Mouse (Mus musculus) CD4-positive, CD25-positive, alpha-beta regulatory T cell, adult 2 months (primary cell): ENCODE data around the gene Zcchc14.

Experiments used
- DNase-seq: peaks from one replicate; pipeline ENCODE4 v3.0.0-alpha.2; 2012; ENCODE audit warnings: low read depth, low spot score

The Zcchc14 gene

DNA sequence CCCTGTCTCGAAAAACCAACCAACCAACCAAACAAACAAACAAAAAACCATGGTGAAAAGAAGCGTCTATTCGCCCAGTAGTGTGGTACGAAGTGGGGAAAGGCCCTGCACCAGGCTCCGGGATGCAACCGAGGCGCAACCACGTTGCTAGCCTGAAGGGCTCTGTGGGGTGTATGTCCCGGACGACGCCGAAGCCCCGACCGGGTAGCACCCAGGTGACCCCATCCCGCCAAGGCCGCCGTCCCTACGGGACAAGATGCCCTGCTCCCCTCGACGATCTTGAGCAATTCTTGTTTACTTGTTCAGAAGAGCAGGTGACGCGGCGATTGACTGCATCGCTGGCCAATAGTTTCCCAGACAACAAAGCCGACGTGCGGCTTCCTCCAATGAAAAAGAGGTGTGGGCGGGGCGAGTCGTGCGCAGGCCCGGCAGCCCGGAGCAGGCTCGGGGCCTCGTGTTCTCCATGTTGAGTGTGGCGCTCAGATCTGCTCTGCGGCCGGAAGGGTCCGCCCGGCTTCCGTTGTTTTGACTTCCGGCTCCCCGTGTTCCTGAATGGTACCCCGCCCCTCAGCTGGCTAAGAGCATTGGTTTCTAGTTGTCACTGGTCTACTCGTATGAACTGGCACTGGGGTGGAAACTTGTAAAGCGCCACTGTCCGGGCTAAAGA, 67.4 kb downstream of the Zcchc14 start:
- peak; percentile 100 for DNase-seq

DNA sequence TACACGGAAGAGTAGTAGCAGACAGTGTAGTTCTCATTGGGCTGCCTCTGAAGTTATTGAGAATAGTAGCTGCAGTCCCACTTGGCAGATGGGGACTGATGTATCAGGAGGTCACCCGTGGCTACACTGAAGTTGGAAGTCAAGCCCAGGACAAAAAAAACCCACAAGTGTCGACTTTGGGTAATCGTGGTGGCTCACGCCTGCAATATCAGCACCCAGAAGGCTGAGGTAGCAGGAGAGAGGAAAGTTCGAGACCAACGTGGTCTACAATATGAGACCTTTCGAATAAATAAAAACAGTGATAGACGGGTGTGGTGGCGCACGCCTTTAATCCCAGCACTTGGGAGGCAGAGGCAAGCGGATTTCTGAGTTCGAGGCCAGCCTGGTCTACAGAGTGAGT, 68.0 kb downstream of the Zcchc14 start:
- no peak for DNase-seq

DNA sequence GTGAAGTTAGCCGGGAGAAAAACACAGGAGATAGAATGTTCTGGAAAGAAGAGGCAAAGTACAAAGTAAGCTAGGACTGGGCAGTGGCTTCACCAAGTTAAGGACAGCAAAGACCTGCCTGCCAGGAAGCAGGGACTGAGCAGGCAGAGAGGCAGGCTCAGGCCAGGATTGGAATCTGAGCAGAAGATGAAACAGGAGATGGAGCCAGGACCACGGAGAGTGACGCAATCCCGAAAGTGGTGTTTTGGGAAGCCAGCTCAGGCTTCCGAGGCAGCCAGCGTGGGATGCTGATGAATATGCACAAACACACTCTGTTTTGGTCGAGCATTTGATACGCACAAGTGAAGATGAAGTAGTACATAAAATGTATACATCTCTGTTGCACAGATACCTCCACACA, 69.0 kb downstream of the Zcchc14 start:
- DNase-seq: no peak

DNA sequence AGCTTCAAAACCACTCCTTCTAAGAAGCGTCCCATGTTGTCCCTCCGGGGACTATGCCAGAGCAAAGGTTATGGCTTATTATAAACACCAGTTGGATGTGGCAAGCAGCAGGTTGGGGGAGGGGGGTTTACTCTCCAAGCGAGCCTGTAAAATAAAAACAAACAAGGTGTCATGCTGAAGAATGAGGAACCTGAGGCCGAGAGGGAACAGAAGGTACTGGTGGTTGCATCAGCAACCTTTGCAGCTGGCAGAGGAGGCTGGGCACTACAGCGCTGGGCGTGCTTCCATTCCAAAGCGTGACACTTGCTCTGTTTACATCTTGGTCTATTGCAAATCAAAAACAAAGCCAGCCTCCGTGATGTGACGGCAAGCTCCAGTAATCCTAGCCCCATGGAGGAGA, 72.2 kb downstream of the Zcchc14 start:
- DNase-seq: no peak

DNA sequence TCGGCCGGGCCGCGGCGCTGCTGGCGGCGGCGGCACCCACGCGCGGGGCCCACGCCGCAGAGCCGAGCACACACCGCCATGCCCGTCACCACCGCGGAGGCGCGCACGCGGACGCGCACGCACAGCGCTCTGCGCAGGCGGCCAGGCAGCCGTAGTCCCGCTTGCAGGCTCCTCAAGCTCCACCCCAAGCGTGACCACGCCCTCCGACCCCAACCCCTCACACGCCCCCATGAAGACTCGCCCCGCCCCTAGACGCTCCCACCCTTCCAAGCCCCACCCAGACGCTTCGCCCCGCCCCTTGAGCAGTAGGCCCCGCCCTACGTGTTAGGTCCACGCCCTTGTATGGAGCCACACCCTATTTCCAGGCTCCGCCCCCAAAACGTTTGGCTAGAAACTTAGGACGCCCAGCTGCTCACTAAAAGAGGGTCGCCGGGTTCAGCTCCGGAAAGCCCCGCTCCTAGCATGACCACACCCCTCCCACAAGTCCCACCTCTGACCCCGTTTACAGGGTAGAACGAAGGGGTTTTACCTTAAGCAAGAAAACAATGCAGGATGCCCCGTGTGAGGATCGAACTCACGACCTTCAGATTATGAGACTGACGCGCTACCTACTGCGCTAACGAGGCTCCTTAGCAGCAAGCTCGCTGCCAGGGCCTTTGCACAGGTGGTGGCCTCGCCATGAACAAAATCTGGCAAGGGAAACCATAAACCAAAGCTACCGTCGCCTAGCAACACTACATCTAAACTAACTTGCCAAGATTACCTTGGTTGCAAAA, 73.8 kb downstream of the Zcchc14 start, which contains the start of gene Fbxo31:
TSS of gene Fbxo31 (minus strand) at position 131 of the 776 bp plus-strand sequence.
- DNase-seq: peak; percentile 97

DNA sequence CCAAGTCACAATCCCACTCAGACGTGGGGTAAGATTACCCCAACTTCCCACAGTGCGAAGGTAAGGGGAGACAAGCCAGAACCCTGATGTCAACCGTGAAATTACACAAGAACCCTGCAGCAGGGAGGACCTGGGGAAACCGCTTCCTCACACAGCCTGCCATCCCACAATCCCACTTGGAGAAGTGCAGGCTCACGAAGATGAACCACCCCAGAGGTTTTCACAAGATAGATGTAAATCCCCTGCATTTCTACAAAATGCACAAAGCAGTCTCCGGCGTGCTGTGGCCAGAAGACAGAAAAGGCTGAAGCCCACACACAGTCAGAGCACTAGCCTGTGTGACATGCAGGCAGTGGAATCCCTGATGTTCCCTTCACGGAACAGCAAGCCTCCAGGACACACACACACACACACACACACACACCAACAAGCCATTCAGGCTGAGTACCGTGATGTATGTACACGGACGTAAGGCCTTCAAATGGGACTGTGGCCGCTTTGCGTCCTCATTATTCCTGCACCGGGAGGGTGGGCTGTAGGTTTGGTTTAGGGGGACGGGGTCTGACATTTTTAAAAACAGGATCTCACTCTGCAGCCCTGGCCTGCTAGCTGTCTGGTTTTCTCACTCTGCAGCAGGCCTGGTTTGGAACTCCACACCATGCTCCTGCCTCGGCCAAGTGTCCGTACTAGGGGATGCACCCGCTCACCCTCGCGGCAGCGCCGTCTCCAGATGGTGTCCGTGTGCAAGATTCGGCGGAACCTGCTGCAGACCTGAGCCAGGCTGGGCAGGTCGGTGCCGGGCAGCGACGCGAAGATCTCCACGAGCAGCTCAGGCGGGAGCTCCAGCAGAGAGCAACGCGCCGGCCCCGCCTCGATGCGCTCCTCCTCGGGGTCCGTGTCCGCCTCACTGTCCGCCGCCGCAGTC, 74.7 kb downstream of the Zcchc14 start:
- DNase-seq: peak; percentile 42

DNA sequence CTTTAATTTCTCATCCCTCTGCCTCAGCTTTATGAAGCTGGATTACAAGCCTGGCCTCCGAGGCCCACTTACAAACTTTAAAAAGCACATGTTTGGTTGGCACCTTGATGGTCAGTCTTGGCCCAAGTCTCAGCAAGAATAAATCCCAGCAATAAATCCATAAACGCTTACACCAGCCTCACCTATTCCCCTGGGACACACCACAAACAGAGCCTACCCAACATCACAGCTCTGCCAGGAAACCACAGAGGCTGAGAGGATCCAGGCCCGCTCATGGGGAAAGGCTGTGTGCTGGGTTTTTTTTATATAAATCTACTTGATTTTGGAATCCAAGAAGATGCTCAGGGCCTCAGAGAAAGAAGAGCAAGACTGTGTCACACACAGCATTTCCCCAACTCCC, 77.0 kb downstream of the Zcchc14 start:
- DNase-seq: no peak

DNA sequence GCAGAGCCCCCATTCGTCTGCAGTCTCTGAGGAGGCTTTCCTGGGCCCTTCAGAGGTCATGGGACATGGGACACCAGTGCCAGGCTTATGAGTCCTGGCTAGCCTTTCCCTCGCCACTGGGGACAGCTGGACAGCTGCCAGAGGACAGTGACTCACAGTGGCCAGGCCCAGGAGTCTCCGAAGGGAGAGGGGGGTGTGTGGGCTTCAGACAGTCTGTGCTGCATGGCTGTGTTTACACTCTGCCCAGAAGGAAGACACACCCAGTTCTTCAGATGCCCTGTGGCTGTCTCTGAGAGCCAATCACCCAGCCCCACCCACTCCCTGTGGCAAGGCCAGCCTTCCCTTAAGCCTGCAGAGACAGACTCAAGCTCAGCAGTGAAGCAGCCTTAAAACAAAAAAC, 79.4 kb downstream of the Zcchc14 start:
- no peak for DNase-seq

DNA sequence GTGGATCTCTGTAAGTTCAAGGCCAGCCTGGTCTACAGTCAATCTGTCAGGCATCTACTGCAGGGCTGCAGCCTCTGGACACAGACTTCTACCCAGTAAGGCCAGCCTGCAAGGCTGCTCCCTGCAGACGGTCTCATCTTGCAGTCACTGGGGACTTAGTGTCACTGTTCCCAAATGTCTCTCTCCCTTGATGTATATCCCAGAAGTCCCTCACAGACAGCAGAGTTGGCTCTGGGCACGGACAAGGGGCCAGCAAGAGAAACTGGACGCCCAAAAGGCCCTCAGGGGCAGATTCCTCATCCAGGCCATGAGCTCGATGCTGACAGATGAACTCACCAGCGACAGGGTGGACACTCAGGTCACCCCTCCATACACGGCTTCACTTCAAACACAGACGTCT, 80.6 kb downstream of the Zcchc14 start:
- DNase-seq: no peak

DNA sequence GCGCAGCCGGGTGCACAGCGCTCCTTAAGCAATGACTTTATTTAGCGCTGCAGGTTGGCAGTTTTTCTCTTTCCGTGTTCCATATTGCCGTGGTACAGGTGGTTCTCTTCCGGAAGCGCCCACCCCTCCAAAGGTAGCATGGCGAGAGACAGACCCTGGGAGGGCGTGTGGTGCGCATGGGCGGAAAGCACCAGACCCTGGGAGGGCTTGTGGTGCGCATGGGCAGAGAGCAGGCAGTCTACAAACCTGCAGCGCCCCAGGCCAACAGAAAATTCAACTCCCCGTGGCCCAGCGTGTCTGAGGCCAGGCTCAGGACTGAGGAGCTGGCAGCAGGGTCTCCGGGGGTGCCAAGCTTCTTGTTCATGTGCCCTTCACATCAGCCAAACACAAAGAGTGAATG, 81.9 kb downstream of the Zcchc14 start:
- DNase-seq: no peak

DNA sequence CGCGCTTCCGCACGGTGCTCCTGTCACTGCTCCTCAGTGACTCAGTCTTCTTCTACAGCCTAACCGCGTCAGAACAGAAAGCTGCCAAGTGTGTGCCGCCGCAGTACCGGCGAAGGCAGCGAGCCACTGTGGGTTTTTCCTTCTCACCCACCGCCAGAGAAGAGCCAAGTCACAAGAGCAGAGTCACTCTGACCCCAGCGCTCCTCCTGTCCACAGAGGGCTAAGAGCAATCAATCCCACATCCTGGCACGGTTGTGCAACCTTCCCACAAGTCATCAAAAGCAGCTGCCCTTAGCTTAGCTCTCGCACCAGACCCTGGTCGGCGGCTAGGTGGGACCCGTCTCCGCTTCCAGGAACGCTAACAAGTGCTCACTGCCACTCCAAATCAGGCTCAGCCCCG, 82.4 kb downstream of the Zcchc14 start:
- no peak for DNase-seq

DNA sequence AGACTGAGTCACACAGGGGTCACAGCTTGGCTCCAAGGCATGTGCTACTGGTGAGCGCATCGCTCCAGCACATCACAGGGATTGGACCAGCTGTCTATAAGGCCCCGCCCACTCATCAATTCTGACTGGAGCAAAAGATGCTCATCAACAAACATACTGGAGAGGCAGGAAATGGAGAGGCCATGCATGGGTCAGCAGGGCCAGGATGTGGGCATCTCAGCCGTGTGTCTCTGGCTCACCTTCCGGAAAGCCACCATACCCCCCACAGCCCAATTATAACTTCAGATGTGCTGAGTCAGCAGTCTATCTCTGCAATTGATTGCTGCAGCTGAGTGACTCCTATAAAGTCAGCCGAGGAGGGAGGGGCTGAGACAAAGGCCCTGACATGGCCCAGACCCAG, 84.4 kb downstream of the Zcchc14 start:
- DNase-seq: peak; percentile 12

DNA sequence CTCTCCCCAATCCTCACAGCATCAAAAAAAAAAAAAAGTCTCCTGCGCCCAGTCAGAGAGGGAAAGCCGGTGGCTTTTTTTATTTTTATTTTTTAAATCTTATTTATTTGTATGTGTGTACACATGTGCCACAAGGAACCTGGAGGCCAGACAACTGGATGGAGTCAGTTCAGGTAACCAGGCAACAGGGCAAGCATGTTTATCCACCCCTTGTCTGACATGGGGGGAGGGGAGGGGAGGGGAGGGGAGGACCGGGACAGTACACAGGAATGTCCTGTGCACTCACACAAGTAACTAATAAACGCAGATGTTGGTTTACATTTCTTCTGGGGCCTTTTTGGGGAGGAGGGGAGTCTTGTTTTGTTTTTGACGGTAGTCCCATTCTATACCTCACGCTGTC, 89.0 kb downstream of the Zcchc14 start:
- no peak for DNase-seq

DNA sequence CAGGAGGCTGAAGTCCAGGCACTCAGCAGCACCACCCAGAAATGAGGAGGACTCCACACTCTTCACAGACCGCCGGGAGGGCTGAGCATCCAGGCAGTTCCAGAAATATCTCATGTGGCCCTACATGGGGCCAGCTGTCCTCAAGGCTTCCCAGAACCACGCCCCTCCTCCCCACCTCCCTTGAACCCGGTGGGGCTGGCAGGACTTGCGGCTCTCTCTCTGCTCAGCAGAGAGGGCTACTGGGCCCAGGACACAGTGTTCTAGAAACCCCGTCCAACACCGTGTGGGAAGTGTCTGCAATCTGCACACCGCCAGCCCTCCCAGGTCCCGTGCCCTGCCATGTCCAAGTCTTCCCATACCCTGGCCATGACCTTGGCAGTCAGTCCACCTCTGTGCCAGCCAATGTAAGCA, 89.8 kb downstream of the Zcchc14 start:
- no peak for DNase-seq

DNA sequence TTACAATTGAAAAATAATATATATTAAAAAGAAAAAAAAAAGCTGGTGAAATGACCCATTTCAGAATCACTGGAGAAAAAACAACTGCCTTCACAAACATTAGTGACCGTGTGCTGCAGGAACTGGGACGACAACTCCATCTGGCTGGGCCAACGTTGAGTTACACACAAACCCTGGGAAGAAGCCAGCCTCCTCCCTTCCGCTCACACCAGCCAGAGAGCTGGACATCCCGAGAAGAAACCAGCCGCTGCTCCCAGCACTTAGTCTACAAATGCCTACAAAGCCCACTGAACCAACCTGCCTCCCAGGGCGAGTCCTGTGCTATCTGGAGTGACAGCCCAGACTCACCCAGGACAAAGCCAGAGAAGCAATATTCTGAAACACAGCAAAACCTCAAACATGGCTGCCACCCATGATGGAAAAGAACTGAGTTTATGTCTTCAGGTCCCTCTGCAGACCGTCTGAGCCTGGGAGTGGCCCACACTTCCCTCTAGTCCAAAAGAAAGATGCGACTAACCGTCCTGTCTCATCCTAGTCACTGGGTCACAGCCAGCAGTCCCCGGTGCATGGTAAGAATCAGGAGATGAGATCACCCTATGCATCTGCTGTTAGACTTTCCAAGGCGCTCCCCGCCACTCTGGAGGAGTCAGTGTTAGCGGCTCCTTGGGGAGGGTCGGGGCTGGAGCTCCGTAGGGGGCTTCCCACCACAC, 90.9 kb downstream of the Zcchc14 start:
- DNase-seq: no peak

DNA sequence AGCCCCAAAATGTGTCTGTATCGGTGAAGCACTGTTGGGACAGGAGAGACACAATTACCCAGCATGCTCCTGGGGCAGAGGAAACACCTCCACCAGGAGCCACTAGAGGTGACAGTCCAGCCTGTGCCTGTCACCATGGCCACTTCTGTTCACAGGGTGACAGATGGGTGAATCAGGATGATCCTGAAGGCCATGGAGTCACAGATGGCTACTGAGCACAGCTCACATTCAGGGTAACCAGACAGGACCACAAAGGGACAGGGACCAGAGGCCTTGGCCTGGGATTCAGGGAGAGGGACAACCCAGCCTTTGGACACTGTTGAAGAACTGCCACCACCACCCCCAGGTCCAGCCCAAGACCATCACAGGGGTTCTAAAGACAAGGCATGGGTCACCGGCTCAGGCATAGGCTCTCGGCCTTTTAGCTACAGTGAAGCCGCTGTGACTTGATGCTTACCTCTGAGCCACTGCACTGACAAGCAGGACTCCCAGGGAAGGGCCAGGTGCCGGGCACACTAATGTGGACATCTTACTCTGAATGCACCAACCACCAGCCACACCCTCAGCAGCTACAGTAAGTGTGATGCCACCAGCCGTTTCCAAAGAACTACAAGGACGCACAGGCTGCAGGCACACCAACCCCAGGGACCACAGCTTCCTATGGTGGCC, 92.1 kb downstream of the Zcchc14 start:
- DNase-seq: no peak

DNA sequence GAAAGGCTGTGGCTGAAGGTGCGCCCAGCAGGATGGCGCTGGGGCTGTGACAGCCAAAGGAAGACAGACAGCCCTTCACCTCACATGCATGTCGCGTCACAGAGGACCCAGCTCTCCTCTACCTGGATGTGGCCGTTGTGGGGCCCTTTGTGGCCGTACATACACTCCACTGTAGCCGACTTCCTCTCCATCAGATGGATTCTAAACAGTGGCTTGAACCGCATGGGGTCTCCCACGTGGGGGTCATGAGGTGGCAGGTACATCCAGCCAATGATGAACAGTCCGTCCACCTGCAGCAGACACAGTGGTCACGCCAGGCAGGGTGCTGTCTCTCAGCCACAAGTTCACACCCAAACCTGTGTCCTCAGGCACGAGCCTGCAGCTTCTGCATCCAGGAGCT, 92.9 kb downstream of the Zcchc14 start:
- DNase-seq: no peak

DNA sequence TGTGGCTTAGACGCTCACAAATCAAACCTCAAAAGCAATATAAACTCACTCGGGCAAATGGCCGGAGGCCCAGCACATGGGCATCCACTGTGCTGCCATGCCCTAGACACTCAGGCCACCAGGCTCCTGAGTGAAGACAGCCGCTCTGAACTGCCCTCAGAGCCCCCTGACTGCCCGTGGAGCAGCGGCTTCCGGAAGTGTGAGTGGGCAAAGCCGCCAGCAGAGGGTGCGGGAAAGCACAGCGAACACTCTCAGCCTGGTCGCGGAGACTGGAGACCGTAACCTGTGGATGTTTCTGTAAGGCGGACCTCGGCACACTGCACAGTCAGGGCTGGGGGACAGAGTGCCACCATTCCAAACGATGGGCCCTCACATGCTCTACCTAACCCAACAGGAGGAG, 94.2 kb downstream of the Zcchc14 start:
- DNase-seq: no peak

DNA sequence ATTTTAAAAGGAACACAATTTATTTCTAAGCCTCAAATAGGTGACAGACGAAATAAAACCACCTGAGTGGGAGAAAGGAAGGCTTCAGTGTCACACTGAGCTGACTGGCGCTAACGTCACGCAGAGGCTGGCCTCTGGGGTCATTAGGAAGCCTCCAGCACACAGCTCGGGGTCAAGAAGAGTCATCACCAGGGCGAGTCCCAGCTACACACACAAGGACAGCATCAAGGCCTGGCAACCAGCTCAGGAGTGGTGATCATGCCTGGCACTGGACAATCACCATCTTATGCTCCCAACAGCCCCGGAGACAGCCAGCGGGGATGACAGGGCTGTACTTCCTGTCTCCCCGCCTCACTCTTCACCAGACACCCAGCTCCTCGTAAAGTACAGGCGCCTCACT, 95.0 kb downstream of the Zcchc14 start:
- DNase-seq: no peak

DNA sequence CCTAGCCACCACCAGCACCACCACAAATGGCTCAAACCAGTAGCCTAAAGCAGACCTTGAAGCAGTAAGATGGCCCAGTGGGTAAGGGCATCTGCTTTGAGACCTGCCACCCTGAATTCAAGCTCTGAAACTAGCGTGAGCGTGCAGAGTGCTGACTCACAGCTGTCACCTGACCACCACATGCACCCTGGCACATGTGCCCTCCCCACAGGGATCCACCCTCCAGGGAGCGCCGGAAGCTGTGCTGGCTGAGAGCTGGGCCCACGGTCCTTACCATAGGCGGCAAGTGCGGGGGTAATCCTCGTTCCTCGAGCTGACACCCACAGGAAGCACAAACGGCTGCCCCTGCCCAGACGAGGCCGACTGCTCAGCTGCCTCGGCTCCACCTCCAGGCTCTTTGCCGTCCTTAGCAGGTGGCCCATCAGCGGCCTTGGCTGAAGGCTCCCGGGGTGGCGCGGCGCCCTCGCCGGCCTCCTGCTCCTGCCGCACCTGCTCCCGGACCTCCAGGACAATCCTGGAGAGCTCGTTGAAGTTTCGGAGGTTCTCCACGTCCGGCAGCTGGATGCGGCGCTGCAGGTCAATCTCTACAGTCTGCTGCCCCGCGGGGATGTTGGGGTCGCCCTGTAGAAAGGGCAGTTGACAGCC, 98.7 kb downstream of the Zcchc14 start:
- DNase-seq: no peak

DNA sequence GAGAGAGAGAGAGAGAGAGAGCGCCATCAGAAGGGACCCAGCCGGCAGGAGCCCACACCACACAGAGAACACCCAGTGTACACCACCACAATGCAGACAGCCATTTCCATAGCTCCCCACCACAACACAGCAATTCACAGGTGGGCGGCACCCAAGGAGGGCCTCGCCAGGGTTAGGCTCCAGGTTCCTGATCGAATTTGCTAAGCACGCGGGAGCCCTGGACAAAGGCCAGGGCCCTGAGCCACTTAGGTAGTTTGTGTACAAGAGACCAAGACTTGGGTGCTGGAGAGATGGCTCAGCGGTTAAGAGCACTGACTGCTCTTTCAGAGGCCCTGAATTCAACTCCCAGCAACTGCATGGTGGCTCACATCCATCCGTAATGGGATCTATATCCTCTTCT, 100.2 kb downstream of the Zcchc14 start:
- DNase-seq: no peak
